Mouse (Mus musculus): ENCODE data around the gene Eri3.

DNA sequence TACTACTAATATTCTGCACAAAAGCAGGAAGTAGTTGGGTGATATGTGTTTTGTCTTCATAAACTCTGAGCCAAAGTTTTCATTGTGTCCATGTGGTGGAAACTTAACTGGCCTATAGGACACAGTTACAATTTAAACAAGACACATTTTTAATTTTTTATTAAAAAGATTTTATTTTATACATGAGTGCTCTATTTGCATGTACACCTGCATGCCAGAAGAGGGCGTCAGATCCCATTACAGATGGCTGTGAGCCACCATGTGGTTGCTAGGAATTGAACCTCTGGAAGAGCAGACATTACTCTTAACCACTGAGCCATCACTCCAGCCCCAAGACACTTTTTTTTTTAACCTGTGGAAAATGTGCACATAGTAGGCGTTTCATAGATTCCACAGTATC, 5.3 kb downstream of the Eri3 start:
- TF ChIP-seq CTCF (IDR thresholded peaks at IDR 0.05; ENCODE audit: insufficient read depth, low read depth, low read length) (no peak), POLR2A (IDR thresholded peaks at IDR 0.05; ENCODE audit: insufficient read depth, low read depth, low read length) (no peak)
